Mouse (Mus musculus): ENCODE data around the gene Hspb7. TPM values are rescaled to one million over a fixed set of nuclear protein-coding genes. Genes with fewer than 3 reads are reported as not detected.

Hspb7 gene
- polyA plus RNA-seq, 1 experiment from 2014 or later = not detected

DNA sequence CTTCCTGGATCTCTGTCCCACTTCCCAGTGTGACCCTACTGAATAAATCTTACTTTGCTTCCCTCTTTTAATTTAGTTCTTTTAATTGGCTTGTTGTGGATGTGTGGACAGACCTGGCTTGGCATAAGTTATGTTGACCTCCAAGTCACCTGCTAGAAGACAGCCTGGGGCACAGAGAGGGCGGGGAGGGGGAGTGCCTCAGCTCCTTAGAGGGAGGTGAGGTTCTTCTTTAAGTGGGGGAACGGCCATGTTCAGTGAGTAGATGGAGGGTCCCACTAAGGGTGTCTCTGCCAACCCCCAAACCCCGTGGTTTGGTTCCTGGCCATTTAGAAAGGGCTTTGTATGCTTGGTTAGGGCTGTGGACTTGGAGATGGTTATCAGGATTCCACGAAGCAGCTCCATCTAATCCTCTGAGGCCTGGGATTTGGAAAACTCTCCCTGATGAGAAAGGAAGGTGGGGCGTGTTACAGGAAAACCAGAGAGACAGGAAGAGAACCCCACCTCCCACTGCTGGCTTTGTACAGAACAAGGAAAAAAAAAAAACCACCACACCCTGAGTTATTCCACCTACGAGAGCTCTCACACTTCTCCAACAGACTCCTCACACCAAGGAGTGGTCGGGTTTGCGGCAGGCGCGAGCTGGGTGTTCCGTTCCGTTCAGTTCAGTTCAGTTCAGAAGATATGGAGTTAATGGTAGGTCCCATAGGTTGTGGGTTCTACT, 18.7 kb downstream of the Hspb7 start:
- WGBS = 82% methylated on average over 12 of the region's 12 CpGs
- no peaks in the 10 kb centered on the region for H3K9me3 ChIP-seq
- peaks cover 6% of the 10 kb centered on the region for H3K4me1 ChIP-seq
- H3K27me3 ChIP-seq (replicated peaks) = no peaks in the 10 kb centered on the region
- H3K4me2 ChIP-seq = no peak overlapping the region
- no peaks in the 10 kb centered on the region for H3K36me3 ChIP-seq (replicated peaks)
- H3K9ac ChIP-seq = no peak overlapping the region
- no peak overlapping the region for H3K4me3 ChIP-seq
- H3K27ac ChIP-seq = no peak overlapping the region
- no peak for ATAC-seq (replicated peaks)

GRCm38 (mm10) chr4:141440877-141441276, 20.3 kb downstream of the Hspb7 start:
- ATAC-seq (replicated peaks) = no peak
- no peak overlapping the region for H3K4me3 ChIP-seq
- H3K9me3 ChIP-seq = no peaks in the 10 kb centered on the region
- H3K9ac ChIP-seq = no peak overlapping the region
- H3K36me3 ChIP-seq (replicated peaks) = no peaks in the 10 kb centered on the region
- peaks cover 16% of the 10 kb centered on the region for H3K4me1 ChIP-seq
- H3K4me2 ChIP-seq = no peak overlapping the region
- no peak overlapping the region for H3K27ac ChIP-seq
- no peaks in the 10 kb centered on the region for H3K27me3 ChIP-seq (replicated peaks)

DNA sequence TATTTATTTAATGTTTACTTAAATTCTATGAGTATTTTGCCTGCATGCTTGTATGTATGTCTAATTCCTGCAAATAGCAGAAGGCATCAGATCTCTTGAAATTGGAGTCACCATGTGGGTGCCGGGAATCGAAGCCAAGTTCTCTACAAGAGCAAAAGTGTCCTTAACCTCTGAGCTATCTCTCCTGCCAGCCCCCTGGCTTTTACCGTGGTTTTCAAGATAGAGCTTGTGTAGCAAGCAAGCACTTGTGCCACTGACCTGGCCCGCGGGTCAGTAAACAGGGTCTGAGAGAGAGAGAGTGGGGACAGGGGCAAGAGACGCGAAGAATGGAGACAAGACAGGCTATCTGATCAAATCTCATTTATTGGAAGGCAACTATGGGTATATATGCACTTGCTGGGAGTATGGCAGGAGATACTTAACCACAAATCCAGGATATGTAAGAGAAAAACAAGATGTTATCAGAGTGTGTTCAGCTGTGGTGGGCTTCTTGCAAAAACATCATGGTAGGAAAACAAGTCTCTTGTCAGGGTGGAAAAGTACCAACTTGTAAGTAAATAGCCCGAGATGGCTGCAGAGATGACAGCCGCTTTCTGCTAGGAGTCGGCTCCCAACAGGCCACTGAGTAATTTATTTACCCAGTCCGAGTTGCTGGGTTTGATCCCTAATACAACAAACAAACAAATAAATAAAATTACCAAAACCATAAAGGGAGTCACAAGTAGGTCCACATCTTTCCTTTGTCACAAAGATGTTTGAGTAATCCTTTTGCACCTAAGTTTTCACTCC, 23.3 kb downstream of the Hspb7 start:
- Histone ChIP-seq H3K4me1 (peaks cover 23% of the 10 kb centered on the region), H3K36me3 (replicated peaks) (peaks cover 10% of the 10 kb centered on the region; the same call in 1 of the 2 replicates), H3K9me3 (no peaks in the 10 kb centered on the region), H3K4me3 (peak overlapping the region; percentile 96), H3K9ac (no peak overlapping the region), H3K27ac (no peak overlapping the region), H3K27me3 (replicated peaks) (no peaks in the 10 kb centered on the region), H3K4me2 (peak overlapping the region; percentile 90)
- 0 out of 2 replicates have a peak, but pooled peaks have one; percentile 3 for ATAC-seq (replicated peaks)
- 50% methylated on average over 11 of the region's 11 CpGs for WGBS

DNA sequence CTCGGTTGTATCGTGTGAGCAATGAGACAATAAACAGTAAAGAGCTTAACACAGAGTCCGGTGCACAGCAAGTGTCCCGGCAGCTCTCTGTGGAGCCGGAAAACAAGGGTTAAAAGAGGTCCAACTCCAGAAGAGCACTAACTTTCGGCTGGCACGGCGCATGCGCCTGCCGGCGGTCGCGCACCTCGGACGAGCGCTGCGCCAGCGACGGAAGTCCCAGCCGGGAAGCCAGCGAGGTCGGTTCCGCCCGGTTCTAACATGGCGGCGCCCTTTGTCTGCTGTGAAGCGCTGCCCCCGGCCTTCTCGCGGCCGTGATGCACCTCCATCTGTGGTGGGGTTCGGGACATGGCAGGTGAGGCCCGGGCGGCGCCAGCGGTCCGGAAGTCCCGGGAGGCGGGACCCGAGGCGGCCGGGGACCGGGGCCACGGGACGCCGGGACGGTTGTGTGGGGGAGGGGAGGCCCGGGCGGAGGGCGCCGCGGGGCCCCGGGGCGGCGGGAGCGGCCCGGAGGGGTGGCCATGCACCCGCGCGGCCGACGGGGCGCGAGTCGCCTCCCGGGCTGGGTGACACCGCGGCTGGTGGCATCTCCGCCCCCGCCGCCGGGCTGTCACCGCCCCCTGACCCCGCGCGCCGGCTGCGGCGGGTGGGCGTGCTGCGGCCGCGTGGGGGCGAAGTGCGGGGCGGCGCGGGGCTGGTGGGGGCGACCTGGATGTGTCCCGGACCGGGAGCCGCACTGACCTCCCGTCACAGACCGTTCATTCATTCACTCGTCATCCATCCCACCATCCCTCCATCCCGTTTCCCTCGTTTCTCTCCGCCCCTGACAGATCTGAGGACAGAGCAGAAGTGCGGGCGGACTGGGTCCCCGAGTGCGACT, 24.1 kb downstream of the Hspb7 start, which contains the start of gene Zbtb17:
Gene Zbtb17 (plus strand): TSS at position 204 of the 877 bp plus-strand sequence.
- Histone ChIP-seq H3K9me3 (no peaks in the 10 kb centered on the region), H3K36me3 (replicated peaks) (peaks cover 17% of the 10 kb centered on the region; the same call in 1 of the 2 replicates), H3K27me3 (replicated peaks) (no peaks in the 10 kb centered on the region), H3K4me2 (peak within 1 kb of the TSS; percentile 90), H3K4me3 (peak within 1 kb of the TSS; percentile 96), H3K9ac (peak within 1 kb of the TSS; percentile 98), H3K27ac (peak within 1 kb of the TSS; percentile 87), H3K4me1 (peaks cover 23% of the 10 kb centered on the region)
- WGBS = under 1% methylated on average over 71 of the region's 102 CpGs
- peak; percentile 95 for ATAC-seq (replicated peaks)

DNA sequence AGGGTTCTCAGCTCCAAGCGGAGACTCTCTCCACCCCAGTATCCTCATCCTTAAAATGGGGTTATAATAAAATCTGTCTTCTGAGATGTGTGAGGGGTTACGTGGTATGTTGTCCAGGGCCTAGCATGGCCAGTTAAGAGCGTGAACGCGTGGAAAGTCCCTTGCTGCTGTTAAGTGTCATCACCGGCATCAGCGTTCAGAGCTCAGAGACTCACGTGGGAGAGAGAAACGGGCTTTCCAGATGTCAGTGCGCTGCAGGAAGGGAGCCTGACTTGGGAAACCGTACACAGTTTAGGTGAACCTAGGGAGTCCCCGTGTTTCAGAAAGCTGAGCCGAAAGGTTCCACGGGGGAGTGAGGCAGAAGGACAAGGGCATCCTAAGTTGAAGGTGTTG, 24.7 kb downstream of the Hspb7 start:
- H3K4me3 ChIP-seq = peak overlapping the region; percentile 96
- H3K27ac ChIP-seq = peak overlapping the region; percentile 87
- no peak for ATAC-seq (replicated peaks)
- WGBS = 14% methylated on average over 14 of the region's 14 CpGs
- H3K36me3 ChIP-seq (replicated peaks) = peaks cover 19% of the 10 kb centered on the region; the same call in 1 of the 2 replicates
- H3K4me1 ChIP-seq = peaks cover 23% of the 10 kb centered on the region
- no peaks in the 10 kb centered on the region for H3K9me3 ChIP-seq
- H3K9ac ChIP-seq = peak overlapping the region; percentile 98
- no peaks in the 10 kb centered on the region for H3K27me3 ChIP-seq (replicated peaks)
- peak overlapping the region; percentile 90 for H3K4me2 ChIP-seq

- no peak overlapping the region for H3K4me3 ChIP-seq
- no peaks in the 10 kb centered on the region for H3K9me3 ChIP-seq
- peaks cover 23% of the 10 kb centered on the region for H3K4me1 ChIP-seq
- WGBS = 75% methylated on average over 7 of the region's 7 CpGs
- H3K9ac ChIP-seq = no peak overlapping the region
- peaks cover 19% of the 10 kb centered on the region; the same call in 1 of the 2 replicates for H3K36me3 ChIP-seq (replicated peaks)
- ATAC-seq (replicated peaks) = no peak
- H3K4me2 ChIP-seq = 0 out of 2 replicates have a peak overlapping the region, but pooled peaks have one; percentile 90
- H3K27me3 ChIP-seq (replicated peaks) = no peaks in the 10 kb centered on the region
- H3K27ac ChIP-seq = no peak overlapping the region
Observed at GRCm38 (mm10) chr4:141446211-141446610, 25.6 kb downstream of the Hspb7 start.

GRCm38 (mm10) chr4:141451251-141451650, 30.7 kb downstream of the Hspb7 start:
- H3K27ac ChIP-seq = no peak overlapping the region
- H3K27me3 ChIP-seq (replicated peaks) = no peaks in the 10 kb centered on the region
- no peak overlapping the region for H3K9ac ChIP-seq
- no peak overlapping the region for H3K4me2 ChIP-seq
- H3K4me1 ChIP-seq = peaks cover 4% of the 10 kb centered on the region
- no peaks in the 10 kb centered on the region for H3K9me3 ChIP-seq
- ATAC-seq (replicated peaks) = no peak
- H3K4me3 ChIP-seq = no peak overlapping the region
- 86% methylated on average over 2 of the region's 2 CpGs for WGBS
- H3K36me3 ChIP-seq (replicated peaks) = peaks cover 28% of the 10 kb centered on the region

GRCm38 (mm10) chr4:141451916-141452450, 31.4 kb downstream of the Hspb7 start:
- no peak overlapping the region for H3K4me3 ChIP-seq
- no peak overlapping the region for H3K4me2 ChIP-seq
- peaks cover 28% of the 10 kb centered on the region for H3K36me3 ChIP-seq (replicated peaks)
- no peaks in the 10 kb centered on the region; the same call in 1 of the 2 replicates for H3K4me1 ChIP-seq
- no peaks in the 10 kb centered on the region for H3K9me3 ChIP-seq
- no peak overlapping the region for H3K27ac ChIP-seq
- H3K27me3 ChIP-seq (replicated peaks) = no peaks in the 10 kb centered on the region
- no peak for ATAC-seq (replicated peaks)
- no peak overlapping the region for H3K9ac ChIP-seq
- WGBS = 95% methylated on average over 9 of the region's 9 CpGs

- Histone ChIP-seq H3K9me3 (no peaks in the 10 kb centered on the region), H3K27me3 (replicated peaks) (no peaks in the 10 kb centered on the region), H3K4me3 (no peak overlapping the region), H3K36me3 (replicated peaks) (peaks cover 13% of the 10 kb centered on the region), H3K4me1 (0 out of 2 replicates have a peak, but pooled peaks cover 5% of the 10 kb centered on the region), H3K27ac (no peak overlapping the region), H3K4me2 (no peak overlapping the region), H3K9ac (no peak overlapping the region)
- 79% methylated on average over 14 of the region's 14 CpGs for WGBS
- ATAC-seq (replicated peaks) = no peak
Observed at GRCm38 (mm10) chr4:141454581-141455350, 34.2 kb downstream of the Hspb7 start.

DNA sequence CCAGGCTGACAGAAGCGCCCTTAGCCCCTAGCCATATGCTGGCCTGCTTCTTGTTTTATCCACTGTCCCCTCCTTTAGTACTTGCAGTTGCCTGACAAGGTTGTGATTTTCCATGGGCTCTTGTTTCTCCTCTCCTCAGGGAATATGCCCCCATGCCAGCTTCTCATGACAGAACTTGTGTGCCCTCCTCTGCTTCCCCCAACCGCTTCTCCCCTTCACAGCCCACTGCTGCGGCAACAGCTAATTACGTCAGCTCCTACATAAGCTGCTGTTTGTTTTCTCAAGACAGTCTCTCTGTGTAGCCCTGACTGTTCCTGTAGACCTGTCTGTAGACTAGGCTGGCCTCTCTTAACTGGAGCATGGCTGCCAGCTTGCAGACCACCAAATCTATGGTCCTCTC, 34.9 kb downstream of the Hspb7 start:
- no peak overlapping the region for H3K9ac ChIP-seq
- 81% methylated on average over 4 of the region's 4 CpGs for WGBS
- no peaks in the 10 kb centered on the region for H3K9me3 ChIP-seq
- no peaks in the 10 kb centered on the region for H3K27me3 ChIP-seq (replicated peaks)
- no peak overlapping the region for H3K27ac ChIP-seq
- H3K4me3 ChIP-seq = no peak overlapping the region
- ATAC-seq (replicated peaks) = no peak
- no peak overlapping the region for H3K4me2 ChIP-seq
- 0 out of 2 replicates have a peak, but pooled peaks cover 6% of the 10 kb centered on the region for H3K4me1 ChIP-seq
- peaks cover 14% of the 10 kb centered on the region for H3K36me3 ChIP-seq (replicated peaks)
